Mouse (Mus musculus): ENCODE measurements around the gene Gtf2ird1.
"Not testable (repeated sequence)": the region's sequence is repeated elsewhere in the genome, so short reads cannot be mapped to it uniquely, and the experiment has no call there.

Gene Gtf2ird1

GRCm38 (mm10) chr5:134409606-134410306, 46.8 kb downstream of the Gtf2ird1 start:
- DNase-seq (ENCODE audit: low spot score), result no peak

GRCm38 (mm10) chr5:134408119-134408518, 48.4 kb downstream of the Gtf2ird1 start:
- no peak for DNase-seq (ENCODE audit: low spot score)

GRCm38 (mm10) chr5:134401841-134402240, 54.7 kb downstream of the Gtf2ird1 start:
- DNase-seq (ENCODE audit: low spot score), result no peak

DNA sequence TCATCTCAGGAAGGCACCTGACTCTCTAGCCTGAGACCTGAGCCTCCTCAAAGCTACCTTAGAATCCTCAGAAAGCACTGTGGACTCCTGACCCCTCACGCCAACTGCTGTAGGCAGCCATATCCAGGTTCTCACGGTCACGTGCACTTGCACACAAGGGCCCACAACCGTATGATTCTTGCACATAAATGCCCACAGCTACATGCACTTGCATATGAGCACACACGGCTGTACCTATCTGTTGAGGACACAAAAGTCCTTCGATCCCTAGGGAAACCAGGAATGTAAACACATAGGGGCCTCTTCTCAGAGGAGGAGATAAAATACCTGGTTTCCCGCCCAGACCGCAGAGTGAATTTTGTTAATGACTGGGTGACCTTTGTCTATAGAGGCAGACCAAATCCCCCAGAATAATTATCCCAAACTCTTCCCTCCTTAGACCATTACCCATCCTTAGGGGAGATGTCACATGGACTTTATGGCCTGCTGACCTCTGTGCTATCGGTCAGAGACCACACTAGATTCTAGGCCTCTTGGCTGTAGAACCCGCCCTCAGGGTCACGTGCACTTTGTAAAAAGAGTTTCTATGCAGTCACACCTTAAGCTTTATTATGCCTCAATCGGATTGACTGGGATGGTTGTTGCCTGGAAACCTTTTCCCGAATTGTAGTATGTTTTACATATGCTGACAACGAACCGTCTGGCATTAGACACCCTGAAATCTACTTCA, 58.9 kb downstream of the Gtf2ird1 start:
- DNase-seq (ENCODE audit: low spot score), result no peak

- DNase-seq (ENCODE audit: low spot score), result no peak
Observed at GRCm38 (mm10) chr5:134396519-134396918, 60.0 kb downstream of the Gtf2ird1 start.

- peak; percentile 78 for DNase-seq (ENCODE audit: low spot score)
Observed at GRCm38 (mm10) chr5:134394624-134395023, 61.9 kb downstream of the Gtf2ird1 start.

DNA sequence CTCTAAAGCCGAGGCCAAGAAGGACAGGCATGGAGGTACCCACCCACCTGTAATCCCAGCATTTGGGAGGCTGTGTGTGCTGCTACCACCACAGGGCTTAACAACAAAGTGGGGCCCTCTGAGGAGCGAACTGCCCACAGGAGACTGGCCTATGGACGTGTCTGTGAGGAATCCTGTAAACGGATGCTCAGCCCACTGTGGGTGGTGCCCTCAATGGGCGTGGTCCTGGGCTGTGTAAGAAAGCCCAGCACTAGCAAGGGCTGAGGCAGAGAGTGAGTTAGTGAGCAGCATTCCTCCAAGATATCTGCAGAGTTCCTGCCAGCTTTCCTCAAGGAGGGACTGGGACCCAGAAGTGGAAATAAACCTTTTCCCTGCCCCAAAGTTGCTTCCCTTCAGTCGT, 62.9 kb downstream of the Gtf2ird1 start:
- peak; percentile 37 for DNase-seq (ENCODE audit: low spot score)

- peak; percentile 85 for DNase-seq (ENCODE audit: low spot score)
Observed at GRCm38 (mm10) chr5:134385106-134385505, 71.4 kb downstream of the Gtf2ird1 start.

DNA sequence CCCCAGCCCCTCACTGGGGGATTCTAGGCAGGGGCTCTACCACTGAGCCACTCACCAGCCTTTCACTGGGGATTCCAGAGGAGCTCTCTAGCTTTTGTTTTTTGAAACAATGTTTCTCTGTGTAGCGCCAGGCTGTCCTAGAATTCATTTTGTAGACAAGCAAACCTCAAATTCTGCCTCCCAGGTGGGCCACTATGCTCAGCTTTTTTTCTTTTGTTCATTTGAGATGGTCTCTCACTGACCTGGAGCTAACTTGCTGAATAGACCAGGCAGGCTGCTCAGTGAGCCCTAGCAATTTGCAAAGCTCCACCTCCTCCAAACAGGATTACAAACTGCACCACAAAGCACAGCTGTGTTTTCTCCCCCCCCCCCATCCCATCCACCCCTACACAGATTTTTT, 81.3 kb downstream of the Gtf2ird1 start:
- DNase-seq (ENCODE audit: low spot score), result no peak

DNA sequence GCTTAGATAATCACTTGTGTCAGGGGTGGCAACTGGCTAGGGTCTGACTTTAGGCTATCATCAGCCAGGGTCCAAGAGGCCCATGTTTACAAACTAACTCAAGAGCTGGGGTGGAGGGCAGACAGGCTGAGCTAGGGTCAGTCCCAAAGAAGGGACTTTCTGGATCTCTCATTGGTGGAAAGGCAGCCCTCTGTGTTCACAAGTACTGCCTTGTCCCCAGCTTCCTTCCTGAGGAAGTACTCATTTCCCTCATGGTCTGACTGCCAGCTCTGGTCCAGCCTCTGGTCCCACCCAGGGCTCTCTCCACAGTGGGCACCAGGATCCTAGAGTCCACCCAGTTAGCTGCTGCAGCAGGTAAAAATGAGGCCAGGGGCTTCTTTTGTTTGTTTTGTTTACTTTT, 82.0 kb downstream of the Gtf2ird1 start:
- no peak for DNase-seq (ENCODE audit: low spot score)

GRCm38 (mm10) chr5:134373912-134374488, 82.5 kb downstream of the Gtf2ird1 start:
- DNase-seq (ENCODE audit: low spot score), result peak; percentile 76

DNA sequence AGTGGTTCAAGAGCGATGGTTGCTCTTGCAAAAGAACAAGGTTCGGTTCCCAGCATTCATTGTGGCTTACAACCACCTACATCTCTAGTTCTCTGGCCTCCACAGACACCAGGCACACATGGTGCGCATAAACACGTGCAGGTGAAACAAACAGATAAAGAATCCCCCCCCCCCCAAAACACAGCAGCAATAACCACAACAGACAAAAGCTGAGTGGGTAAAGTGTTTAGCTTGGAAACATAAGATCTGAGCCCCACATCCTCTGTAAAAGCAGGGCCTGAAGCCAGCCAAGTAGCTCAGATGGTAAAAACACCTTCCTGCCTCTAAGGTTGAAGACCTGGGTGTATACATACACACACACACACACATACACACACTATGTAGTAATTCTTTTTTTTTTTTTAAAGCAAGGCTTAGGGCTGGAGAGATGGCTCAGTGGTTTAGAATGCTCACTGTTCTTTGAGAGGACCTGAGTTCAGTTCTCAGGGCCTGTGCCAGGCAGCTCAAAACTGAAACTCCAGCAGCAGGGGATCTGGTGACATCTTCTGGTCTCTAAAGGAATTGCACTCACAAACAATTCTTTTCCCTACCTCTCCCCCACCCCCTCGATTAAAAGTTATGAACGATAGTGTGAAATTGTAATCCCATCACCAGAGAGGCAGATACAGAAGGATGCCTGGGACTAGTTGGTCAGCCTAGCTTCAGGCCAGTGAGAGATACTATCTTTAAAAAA, 83.4 kb downstream of the Gtf2ird1 start:
- no peak for DNase-seq (ENCODE audit: low spot score)

GRCm38 (mm10) chr5:134371511-134372289, 84.8 kb downstream of the Gtf2ird1 start:
- DNase-seq (ENCODE audit: low spot score), result no peak

DNA sequence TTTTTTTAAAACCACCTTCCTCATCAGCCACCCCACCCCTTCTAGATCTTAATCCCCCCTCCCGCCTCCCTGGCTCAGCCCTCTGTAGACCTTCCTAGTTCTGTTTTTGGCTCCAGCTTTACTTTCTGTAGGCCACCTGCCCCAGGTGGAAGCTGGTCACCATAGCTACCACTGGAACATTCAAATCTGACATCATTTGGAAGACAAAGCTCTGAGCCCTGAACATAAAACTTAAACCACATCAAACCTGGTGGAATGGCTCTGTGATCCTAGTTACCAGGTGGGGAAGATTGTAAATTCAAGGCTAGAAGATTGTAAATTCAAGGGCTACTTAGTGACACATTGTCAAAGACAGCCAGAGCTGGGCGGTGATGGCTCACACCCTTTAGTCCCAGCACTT, 85.7 kb downstream of the Gtf2ird1 start:
- no peak for DNase-seq (ENCODE audit: low spot score)

DNA sequence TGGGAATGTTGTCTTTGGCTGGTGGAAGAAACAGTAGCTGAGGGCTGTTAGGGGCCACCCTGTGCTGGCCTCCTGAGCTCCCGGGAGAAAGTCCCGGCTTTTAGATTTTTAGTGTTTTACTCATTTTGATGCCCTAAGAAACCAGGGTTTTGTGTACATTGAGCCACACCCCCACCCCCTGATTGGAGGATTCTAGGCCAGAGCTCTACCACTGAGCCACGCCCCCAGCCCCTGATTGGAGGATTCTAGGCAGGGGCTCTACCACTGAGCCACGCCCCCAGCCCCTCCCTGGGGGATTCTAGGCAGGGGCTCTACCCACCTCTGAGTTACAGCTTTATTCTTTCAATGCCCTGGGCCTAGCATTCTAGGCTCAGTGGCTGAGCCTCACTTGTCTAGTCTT, 97.4 kb downstream of the Gtf2ird1 start:
- no peak for DNase-seq (ENCODE audit: low spot score)

- DNase-seq (ENCODE audit: low spot score), result not testable (repeated sequence)
Observed at GRCm38 (mm10) chr5:134355372-134355771, 101.1 kb downstream of the Gtf2ird1 start.

- no peak for DNase-seq (ENCODE audit: low spot score)
Observed at GRCm38 (mm10) chr5:134353117-134353516, 103.4 kb downstream of the Gtf2ird1 start.

DNA sequence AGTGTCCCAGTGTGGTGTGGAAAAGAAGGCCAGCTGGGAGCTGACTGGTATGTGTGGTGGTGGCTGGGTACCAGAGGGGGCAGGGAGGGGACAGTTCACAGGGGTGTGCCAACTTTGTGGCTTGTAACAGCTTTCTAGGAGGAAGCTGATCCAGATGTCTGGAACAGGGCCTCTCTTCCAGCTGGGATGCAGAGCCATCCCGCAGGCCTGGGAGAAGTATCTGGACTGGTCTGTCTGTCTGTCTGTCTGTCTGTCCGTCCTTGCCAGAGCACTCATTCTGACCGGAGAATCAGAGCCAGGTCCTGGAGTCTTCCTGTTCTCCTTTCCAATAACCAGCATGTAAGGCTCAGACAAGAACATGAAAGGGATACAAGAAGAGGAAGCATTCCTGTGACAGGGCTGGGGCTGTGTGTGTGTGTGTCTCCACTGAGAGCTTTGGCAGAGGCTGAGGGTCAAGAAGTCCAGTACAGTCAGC, 104.0 kb downstream of the Gtf2ird1 start:
- DNase-seq (ENCODE audit: low spot score), result no peak

DNA sequence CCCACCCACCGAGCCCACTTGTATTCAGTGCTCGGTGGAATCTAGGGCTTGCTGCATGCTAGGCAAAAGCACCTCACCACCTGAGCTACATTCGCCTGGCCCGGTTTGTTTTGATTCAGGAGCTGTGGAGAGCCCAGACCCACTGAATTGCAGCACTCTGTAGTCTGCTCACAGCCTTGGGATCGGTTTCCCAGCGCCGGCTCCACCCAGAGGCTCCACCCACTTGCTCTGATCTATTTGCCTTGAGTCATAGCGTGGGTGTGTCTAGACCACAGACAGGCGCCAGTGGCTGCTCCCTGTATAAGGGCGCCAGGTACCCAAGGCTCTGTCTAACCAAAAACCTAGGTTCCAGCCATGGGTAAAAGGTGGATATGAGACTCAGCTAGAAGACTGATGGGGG, 105.9 kb downstream of the Gtf2ird1 start:
- peak; percentile 73 for DNase-seq (ENCODE audit: low spot score)

DNA sequence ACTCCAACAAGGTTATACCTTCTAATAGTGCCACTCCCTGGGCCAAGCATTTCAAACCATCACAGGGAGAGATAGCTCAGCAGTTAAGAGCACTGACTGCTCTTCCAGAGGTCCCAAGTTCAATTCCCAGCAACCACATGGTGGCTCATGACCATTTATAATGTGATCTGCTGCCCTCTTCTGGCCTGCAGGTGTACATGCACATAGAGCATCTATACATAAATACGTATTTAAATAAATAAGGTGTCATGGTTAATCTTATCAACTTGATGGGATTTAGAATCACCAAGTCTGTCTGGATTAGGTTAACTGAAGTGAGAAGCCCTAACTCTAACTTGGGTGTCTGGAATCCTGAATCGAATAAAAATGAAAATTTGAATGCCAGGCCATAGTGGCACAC, 109.5 kb downstream of the Gtf2ird1 start:
- no peak for DNase-seq (ENCODE audit: low spot score)

- no peak for DNase-seq (ENCODE audit: low spot score)
Observed at GRCm38 (mm10) chr5:134345449-134345848, 111.1 kb downstream of the Gtf2ird1 start.

- DNase-seq (ENCODE audit: low spot score), result no peak
Observed at GRCm38 (mm10) chr5:134344076-134344475, 112.4 kb downstream of the Gtf2ird1 start.
